Mouse (Mus musculus): ENCODE data around the gene Osbpl3.

DNA sequence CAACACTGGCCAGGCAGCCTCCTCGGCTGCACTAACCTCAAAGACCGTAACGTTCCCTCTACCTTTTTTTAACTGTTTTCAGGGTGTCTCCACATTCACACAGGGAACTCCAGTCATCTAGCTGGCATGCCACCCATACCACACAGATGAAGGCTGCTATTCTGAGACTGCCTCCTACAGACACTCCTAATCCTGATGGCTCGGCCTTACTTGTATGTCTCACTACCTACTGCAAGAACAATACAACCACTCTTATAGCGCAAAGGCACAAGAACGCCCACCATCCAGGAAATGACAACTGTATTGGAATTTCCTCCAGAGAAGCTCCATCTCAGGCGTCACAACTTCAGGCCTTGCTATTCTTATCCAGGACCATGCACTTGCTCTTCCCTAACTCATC is 15.8 kb downstream of the Osbpl3 start:
- no peak for TF ChIP-seq CTCF (IDR thresholded peaks at IDR 0.05; ENCODE audit: low read depth)
- no peak for TF ChIP-seq EP300 (optimal IDR thresholded peaks at IDR 0.05)

Data from stomach, postnatal 0 days (tissue).